Mouse (Mus musculus) lung, embryonic 14.5 days (tissue): ENCODE measurements at regions not wholly inside any gene's neighbourhood (a gene's known extent, or its start where the extent isn't known, plus 50 kb on each side); places are given as distances from the start of the nearest gene placed in this dataset.

Experiments
- ATAC-seq: fragments of 200-750 bp; cut with Nextera tagmentation; 2 replicates; pipeline ENCODE4 v1.8.0; 2017; ENCODE audit warnings: mild to moderate bottlenecking, moderate TSS enrichment, moderate library complexity; ENCODE audit not compliant: insufficient read depth
- DNase-seq: peaks from one replicate; pipeline ENCODE4 v3.0.0-alpha.2; 2015
- H3K27ac ChIP-seq: fragments of 300-500 bp; sonication (generic); 2 replicates; pipeline ENCODE4 v1.5.1; 2014; ENCODE audit warnings: low read depth, mild to moderate bottlenecking, moderate library complexity
- H3K27me3 ChIP-seq: fragments of 300-500 bp; sonication (generic); 2 replicates; pipeline ENCODE4 v1.6.1; 2014; ENCODE audit warnings: low read length, control low read depth; ENCODE audit not compliant: insufficient read depth
- H3K36me3 ChIP-seq: fragments of 300-500 bp; sonication (generic); 2 replicates; pipeline ENCODE4 v1.6.1; 2014; ENCODE audit warnings: control low read depth; ENCODE audit not compliant: insufficient read depth
- H3K4me1 ChIP-seq: fragments of 300-500 bp; sonication (generic); 2 replicates; pipeline ENCODE4 v1.6.1; 2014; ENCODE audit warnings: antibody characterized with exemption, control low read depth; ENCODE audit not compliant: insufficient read depth
- H3K4me2 ChIP-seq: fragments of 300-500 bp; sonication (generic); 2 replicates; pipeline ENCODE4 v1.6.1; 2014; ENCODE audit warnings: mild to moderate bottlenecking
- H3K4me3 ChIP-seq: fragments of 300-500 bp; sonication (generic); 2 replicates; pipeline ENCODE4 v1.5.1; 2014; ENCODE audit warnings: low read depth, low read length
- H3K9ac ChIP-seq: fragments of 300-500 bp; sonication (generic); 2 replicates; pipeline ENCODE4 v1.6.1; 2014
- H3K9me3 ChIP-seq: fragments of 300-500 bp; sonication (generic); 2 replicates; pipeline ENCODE4 v1.6.1; 2016; ENCODE audit warnings: low read depth, low read length, control low read depth
- CTCF ChIP-seq: IDR thresholded peaks from 2 replicates; pipeline ENCODE4 v1.5.1; 2016; ENCODE audit warnings: antibody characterized with exemption, low read depth
- WGBS: fragments of 180-500 bp; shearing (Covaris S2); extraction: QIAGEN DNeasy Blood & Tissue Kit; methylation state at CpG from one replicate; pipeline ENCODE4 v1.1.7; 2014; 5-methylcytosine and 5-hydroxymethylcytosine counted together

GRCm38 (mm10) chr1:184539818-184540217 is 192.6 kb downstream of the Hlx start:
- Histone ChIP-seq H3K4me3 (no peak overlapping the region), H3K27me3 (no peaks in the 10 kb centered on the region; the same call in 1 of the 2 replicates), H3K4me1 (peaks cover 8% of the 10 kb centered on the region; the same call in 1 of the 2 replicates), H3K36me3 (no peaks in the 10 kb centered on the region), H3K9me3 (no peaks in the 10 kb centered on the region), H3K9ac (no peak overlapping the region), H3K4me2 (no peak overlapping the region), H3K27ac (no peak overlapping the region; the same call in 1 of the 2 replicates)
- ATAC-seq, result peak; percentile 94
- DNase-seq, result peak; percentile 76
- no peak for TF ChIP-seq CTCF
- 30% methylated on average over 7 of the region's 7 CpGs for WGBS

- 65% methylated on average over 11 of the region's 11 CpGs for WGBS
- H3K4me1 ChIP-seq, result peaks cover 8% of the 10 kb centered on the region; the same call in 1 of the 2 replicates
- H3K27me3 ChIP-seq, result no peaks in the 10 kb centered on the region
- H3K4me3 ChIP-seq, result no peak overlapping the region
- H3K36me3 ChIP-seq, result no peaks in the 10 kb centered on the region
- no peak for TF ChIP-seq CTCF
- H3K27ac ChIP-seq, result no peak overlapping the region
- H3K9me3 ChIP-seq, result no peaks in the 10 kb centered on the region
- no peak for DNase-seq
- H3K9ac ChIP-seq, result no peak overlapping the region
- H3K4me2 ChIP-seq, result no peak overlapping the region
- ATAC-seq, result no peak
These were observed 195.9 kb downstream of the Hlx start for GRCm38 (mm10) chr1:184536311-184537200.

- Histone ChIP-seq H3K4me2 (no peak overlapping the region), H3K9ac (no peak overlapping the region), H3K4me3 (no peak overlapping the region), H3K27me3 (no peaks in the 10 kb centered on the region), H3K27ac (no peak overlapping the region), H3K36me3 (no peaks in the 10 kb centered on the region), H3K9me3 (no peaks in the 10 kb centered on the region), H3K4me1 (peaks cover 8% of the 10 kb centered on the region; the same call in 1 of the 2 replicates)
- WGBS, result 94% methylated on average over 3 of the region's 3 CpGs
- no peak for DNase-seq
- no peak for ATAC-seq
- TF ChIP-seq CTCF, result no peak
These were observed 196.7 kb downstream of the Hlx start for GRCm38 (mm10) chr1:184535691-184536090.

- ATAC-seq, result no peak
These were observed 197.9 kb downstream of the Hlx start for GRCm38 (mm10) chr1:184534511-184534910.

GRCm38 (mm10) chr1:184533870-184534269 is 198.5 kb downstream of the Hlx start:
- DNase-seq, result no peak
- no peak overlapping the region for H3K4me2 ChIP-seq
- no peaks in the 10 kb centered on the region for H3K36me3 ChIP-seq
- H3K9me3 ChIP-seq, result no peaks in the 10 kb centered on the region
- TF ChIP-seq CTCF, result no peak
- no peaks in the 10 kb centered on the region for H3K27me3 ChIP-seq
- 0 out of 2 replicates have a peak, but pooled peaks cover 2% of the 10 kb centered on the region for H3K4me1 ChIP-seq
- ATAC-seq, result no peak
- H3K27ac ChIP-seq, result no peak overlapping the region
- H3K4me3 ChIP-seq, result no peak overlapping the region
- no peak overlapping the region for H3K9ac ChIP-seq
- 42% methylated on average over 5 of the region's 5 CpGs for WGBS

More at GRCm38 (mm10) chr1:184534511-184534910, 197.9 kb downstream of the Hlx start:
- Histone ChIP-seq H3K36me3 (no peaks in the 10 kb centered on the region), H3K4me1 (peaks cover 6% of the 10 kb centered on the region; the same call in 1 of the 2 replicates), H3K27me3 (no peaks in the 10 kb centered on the region), H3K9ac (no peak overlapping the region), H3K27ac (no peak overlapping the region), H3K9me3 (no peaks in the 10 kb centered on the region), H3K4me3 (no peak overlapping the region), H3K4me2 (no peak overlapping the region)
- no peak for DNase-seq
- TF ChIP-seq CTCF, result no peak
- WGBS, result 85% methylated on average over 4 of the region's 4 CpGs

- 50% methylated on average over 8 of the region's 8 CpGs for WGBS
- Histone ChIP-seq H3K27ac (no peak overlapping the region), H3K4me3 (no peak overlapping the region), H3K9me3 (no peaks in the 10 kb centered on the region), H3K4me2 (no peak overlapping the region), H3K4me1 (0 out of 2 replicates have a peak, but pooled peaks cover 2% of the 10 kb centered on the region), H3K9ac (no peak overlapping the region), H3K36me3 (no peaks in the 10 kb centered on the region), H3K27me3 (no peaks in the 10 kb centered on the region)
- ATAC-seq (no peak), DNase-seq (peak; percentile 60)
- TF ChIP-seq CTCF, result no peak
These were observed 199.8 kb downstream of the Hlx start for GRCm38 (mm10) chr1:184532488-184533055.
